Mouse (Mus musculus) neural tube, postnatal 0 days (tissue): ENCODE data around the gene Dgkz. TPM values are rescaled to one million over a fixed set of nuclear protein-coding genes. Genes with fewer than 3 reads are reported as not detected.

ENCODE experiments used
- microRNA-seq: library from miRNA; unstranded; fragments of <30 nt; microRNA quantifications from one replicate; pipeline ENCODE4, GENCODE M21; 2016
- polyA plus RNA-seq: library from polyadenylated mRNA; unstranded; fragments of >200 nt; fragmentation: Nextera tagmentation; extraction: Ambion mirVana; gene quantifications from 2 replicates; pipeline ENCODE4 v1.2.1, GENCODE M21; 2015

Dgkz gene
- 43.1 and 46.1 TPM in 2 replicates for polyA plus RNA-seq

GRCm38 (mm10) chr2:91975581-91976541, at the start of gene Dgkz:
Gene Dgkz, minus strand, starts transcription at chr2:91975864.

GRCm38 (mm10) chr2:92024274-92024672, 48.6 kb upstream of the Dgkz start, which contains the start of gene Creb3l1:
Gene Creb3l1, minus strand, starts transcription at chr2:92024502.

GRCm38 (mm10) chr2:91945483-91945882, 30.2 kb downstream of the Dgkz start, which contains the start of gene Gm9821:
Gene Gm9821, plus strand, starts transcription at chr2:91945703.

GRCm38 (mm10) chr2:91932160-91932711, 43.4 kb downstream of the Dgkz start, which contains the start of gene Mdk:
Gene Mdk, minus strand, starts transcription at chr2:91932297.

GRCm38 (mm10) chr2:91926949-91927348, 48.7 kb downstream of the Dgkz start, which contains the start of gene Chrm4:
Gene Chrm4, plus strand, starts transcription at chr2:91927249.

Small RNA genes within 50 kb of the gene (microRNA-seq; reads per million reads assigned to microRNA genes)
- gene Mir6999, result not detected

Other genes with a start within 250 kb of the Dgkz start
- 12.0 and 15.6 TPM in 2 replicates for gene Ambra1, start 245.7 kb downstream of the Dgkz start, polyA plus RNA-seq
- 2.0 and 2.2 TPM in 2 replicates for gene Chrm4, start 48.6 kb downstream of the Dgkz start, polyA plus RNA-seq
- gene Mdk, start 43.6 kb downstream of the Dgkz start, polyA plus RNA-seq, result 97.1 and 108 TPM in 2 replicates
- 0.27 and 0.28 TPM in 2 replicates for gene Gm9821, start 30.2 kb downstream of the Dgkz start, polyA plus RNA-seq
- 5.4 and 5.6 TPM in 2 replicates for gene Creb3l1, start 48.6 kb upstream of the Dgkz start, polyA plus RNA-seq
- gene Phf21a, start 117.3 kb upstream of the Dgkz start, polyA plus RNA-seq, result 25.6 and 27.7 TPM in 2 replicates